Mouse (Mus musculus) bone marrow macrophage, adult 2 months (primary cell): ENCODE measurements around the gene Akt1.

Source experiments
- CTCF ChIP-seq: IDR thresholded peaks from 2 replicates; pipeline ENCODE4 v1.5.1; 2012; ENCODE audit warnings: low read depth, mild to moderate bottlenecking, low read length, moderate library complexity
- POLR2A ChIP-seq: IDR thresholded peaks from 2 replicates; pipeline ENCODE4 v1.6.1; 2012; ENCODE audit warnings: mild to moderate bottlenecking, low read depth, low read length, borderline replicate concordance

DNA sequence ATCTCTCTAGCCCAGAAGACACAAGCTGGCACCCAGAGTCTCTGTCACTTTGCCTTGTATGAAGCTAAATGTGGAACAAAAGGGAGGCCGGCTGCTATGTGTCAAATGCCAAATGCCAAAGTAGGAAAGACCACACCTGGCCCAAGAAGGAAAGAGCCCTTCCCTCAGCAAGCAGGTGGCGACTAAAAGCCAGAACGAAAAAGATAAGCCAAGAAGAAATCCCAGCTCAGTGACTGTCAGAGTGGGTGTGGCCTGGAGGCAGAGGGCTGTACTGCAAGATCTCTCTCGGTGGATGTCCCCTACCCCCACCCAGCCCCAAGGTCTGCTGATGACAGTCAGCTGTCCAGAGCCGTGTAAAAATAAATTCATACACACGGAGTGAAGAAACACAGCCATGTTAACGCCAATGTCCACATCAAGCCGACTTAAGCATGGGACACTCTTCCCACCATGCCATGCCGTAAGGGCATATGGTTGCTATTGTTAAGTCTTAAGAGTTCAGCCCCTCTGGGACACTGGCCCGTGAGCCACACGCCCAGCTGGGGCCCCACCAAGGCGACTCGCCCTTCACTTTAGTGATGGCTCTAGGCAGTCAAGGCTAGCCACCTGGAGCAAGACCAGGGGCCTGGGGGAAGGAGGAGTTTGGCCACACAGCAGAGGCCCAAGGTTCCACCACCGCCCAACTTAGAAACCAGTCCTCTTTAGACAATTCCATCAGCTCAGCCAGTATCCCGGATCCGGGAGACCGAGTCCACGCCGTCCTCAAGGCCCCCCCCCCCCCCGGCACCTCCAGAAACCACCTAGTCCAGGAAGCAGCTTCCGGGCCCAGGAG is 1.7 kb downstream of the Akt1 start:
- TF ChIP-seq CTCF (no peak), POLR2A (no peak)
